Mouse (Mus musculus) ovary, adult 18-20 months (tissue): ENCODE data around the gene Ppm1n.
A peak's percentile ranks its signal among the peaks of the same experiment; 100 is the strongest.

Source experiments
- DNase-seq: peaks from one replicate; pipeline ENCODE4 v3.0.0; 2022; ENCODE audit warnings: low spot score, mixed read lengths

Gene Ppm1n

DNA sequence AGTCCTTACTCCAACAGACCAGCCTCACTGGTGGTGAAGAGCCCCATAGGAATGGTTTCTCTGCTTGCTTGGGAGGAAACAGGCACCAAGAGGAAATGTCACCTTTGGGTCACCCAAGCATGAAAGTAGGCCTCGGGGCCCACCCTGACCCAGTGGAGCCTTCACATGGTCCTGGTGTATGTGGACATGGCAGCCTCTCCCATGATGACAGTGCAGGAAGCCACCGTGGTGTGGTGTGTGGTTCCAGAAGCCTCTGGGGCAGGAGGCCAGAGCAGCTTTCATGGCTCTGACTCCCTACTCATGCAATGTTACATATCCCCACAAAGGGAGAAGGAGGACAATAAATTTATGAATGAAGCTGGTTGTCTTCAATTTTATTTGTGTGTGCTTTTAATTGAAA lies 32.4 kb downstream of the Ppm1n start:
- DNase-seq: no peak

DNA sequence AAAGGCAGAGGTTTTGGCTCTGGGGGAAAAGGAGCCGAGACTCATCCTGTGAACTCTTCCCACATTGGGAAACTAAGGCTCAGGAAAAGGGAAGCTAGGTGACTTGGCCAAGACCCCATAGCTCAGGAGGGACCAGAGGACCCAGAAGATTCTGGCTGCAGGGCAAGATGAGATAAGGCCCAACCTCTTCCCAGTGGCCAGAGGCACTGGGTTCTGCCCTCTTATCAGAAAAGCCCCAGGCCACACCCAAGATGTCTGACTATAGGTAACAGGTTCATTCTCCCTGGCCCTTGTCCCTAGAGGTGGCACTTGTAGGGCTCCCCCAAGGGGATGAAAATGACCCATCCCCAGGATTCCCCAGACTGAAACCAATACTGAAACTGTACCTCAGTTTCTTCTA lies 33.0 kb downstream of the Ppm1n start:
- no peak for DNase-seq

DNA sequence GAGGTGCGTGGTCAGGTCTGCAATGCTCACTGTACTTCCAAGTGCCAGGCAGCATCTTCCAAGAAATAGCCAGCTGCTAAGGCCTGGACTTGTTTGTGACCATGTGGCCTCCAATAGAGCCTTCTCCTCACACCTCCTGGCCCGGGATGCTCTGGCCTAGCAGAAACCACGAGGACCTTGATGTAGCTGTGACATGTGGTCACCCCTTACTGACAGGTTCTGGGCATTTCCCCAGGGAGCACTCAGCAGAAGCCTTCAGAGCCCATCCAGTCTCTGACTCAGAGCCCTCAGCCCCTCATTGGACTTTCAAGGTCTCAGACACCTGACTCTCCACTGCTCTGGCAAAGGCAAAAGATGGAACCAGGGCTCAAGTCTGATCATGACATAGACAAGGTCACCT lies 34.8 kb downstream of the Ppm1n start:
- DNase-seq: no peak

DNA sequence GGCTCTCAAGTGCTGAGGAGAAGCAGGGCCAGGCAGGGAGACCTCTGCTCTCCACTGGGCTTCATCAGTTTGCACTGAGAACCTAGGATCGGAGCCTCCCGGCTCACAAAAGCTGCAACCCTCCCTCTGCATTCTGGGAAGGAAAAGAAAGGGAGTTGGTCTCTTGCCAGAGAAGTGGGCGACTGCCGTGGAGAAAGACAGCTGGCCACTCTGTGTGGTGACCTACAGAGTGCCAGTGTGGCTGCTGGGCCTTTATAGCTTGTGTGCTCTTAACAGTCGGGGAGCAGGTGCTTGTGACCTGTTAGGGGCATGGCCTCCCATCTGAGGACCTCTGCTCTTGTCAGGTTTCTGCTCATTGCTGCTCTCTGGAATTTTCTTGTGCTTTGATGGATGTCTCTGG lies 36.0 kb downstream of the Ppm1n start:
- no peak for DNase-seq

DNA sequence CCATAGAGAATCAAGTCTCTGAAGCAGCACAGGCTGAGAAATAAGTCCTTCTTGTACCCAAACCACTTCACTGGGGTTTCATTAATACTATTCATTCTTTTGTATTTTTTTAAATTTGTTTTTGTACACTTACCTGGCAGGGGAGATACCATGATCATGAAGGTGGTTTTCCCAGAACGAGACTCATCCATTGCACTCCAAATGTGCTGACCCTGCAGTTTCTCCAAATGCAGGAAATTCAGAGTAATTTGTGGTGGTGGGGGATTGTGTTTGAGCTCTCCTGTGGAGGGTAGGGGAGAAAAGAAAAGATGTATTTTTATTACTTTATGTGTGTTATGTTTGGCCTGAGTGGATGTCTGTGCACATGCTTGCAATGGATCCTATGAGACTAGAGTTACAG lies 37.9 kb downstream of the Ppm1n start:
- no peak for DNase-seq

DNA sequence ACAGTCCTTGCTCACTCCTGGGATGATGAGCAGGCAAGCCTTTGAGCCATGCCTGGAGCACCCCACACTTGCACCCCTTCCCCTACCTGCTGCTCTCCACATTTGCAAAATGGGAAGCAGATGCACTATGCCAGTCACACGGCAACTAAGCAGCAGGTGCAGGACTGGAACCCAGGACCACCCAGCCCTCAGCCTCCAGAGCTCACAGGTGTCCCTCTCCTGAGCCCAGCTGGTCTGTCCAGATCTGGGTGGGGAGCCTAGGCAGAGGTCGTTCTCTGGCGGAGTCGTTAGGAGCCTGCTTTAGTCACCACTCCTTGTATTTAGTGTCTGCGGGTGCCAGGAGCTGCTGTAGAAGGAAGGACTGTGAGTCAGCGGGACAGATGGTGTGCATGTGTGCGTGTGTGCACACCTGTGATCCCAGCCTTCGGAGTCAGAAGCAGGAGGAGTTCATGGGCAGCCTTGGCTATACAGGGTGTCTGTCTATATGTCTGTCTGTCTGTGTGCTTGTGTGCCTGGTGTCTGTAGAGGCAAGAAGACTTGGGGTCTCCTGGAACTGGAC lies 38.9 kb downstream of the Ppm1n start:
- DNase-seq: no peak

DNA sequence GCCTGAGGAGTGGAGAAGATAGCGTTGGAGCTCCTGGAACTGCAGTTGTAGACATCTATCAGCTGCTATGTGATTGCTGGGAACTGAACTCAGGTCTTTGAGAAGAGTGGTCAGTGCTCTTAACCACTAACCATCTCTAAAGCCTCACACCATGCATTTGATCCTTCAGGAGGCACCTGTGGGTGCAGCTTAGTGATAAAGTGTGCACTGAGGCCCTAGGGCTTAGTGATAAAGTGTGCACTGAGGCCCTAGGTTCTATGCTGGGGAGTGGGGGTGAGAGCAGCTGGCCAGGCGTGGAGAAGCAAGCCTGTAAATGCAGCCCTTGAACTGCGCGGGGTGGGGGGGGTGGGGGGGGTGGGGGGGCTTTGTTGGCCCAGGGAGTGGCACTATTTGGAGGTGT lies 39.9 kb downstream of the Ppm1n start:
- DNase-seq: no peak

DNA sequence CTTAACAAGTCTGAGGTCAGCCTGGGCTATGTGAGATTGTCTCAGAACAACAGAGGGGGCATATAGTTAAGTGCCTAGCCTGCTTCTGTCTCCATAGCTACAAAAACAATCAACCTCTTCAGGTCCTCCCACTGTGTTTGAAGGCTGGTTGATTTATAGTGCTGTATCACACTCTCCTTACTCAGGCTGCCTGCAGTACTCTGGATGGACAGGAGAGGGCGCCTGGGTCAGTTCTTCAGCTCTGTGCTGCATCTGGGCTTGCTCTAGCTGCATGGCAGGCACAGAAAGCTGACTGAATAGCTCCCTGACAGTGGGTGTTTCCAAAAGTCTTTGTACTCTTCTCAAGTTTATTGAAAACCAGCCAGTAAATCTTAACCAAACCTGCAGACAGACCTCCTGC lies 40.4 kb downstream of the Ppm1n start:
- peak; percentile 62 for DNase-seq

DNA sequence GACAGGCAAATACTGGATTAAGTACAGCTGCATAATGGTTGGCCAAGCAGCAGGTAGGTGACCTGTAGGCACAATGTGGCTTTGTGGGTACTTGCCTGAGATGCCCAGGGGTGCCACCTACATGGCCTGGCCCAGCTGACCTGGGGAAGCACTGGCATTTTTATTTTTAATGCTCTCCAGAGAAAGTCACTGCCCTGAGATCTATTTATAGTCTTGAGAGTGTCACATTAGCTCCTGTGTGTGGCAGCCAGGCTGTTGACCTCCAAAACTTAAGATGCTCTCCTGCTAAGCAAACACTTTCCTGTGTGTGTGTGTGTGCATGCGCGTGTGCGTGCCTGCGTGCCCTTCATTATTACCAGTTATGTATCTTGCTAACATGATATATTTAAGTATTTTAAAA lies 41.5 kb downstream of the Ppm1n start:
- DNase-seq: no peak

GRCm38 (mm10) chr7:19236411-19236810 lies 43.5 kb downstream of the Ppm1n start:
- no peak for DNase-seq

GRCm38 (mm10) chr7:19235092-19235671 lies 44.7 kb downstream of the Ppm1n start:
- no peak for DNase-seq

DNA sequence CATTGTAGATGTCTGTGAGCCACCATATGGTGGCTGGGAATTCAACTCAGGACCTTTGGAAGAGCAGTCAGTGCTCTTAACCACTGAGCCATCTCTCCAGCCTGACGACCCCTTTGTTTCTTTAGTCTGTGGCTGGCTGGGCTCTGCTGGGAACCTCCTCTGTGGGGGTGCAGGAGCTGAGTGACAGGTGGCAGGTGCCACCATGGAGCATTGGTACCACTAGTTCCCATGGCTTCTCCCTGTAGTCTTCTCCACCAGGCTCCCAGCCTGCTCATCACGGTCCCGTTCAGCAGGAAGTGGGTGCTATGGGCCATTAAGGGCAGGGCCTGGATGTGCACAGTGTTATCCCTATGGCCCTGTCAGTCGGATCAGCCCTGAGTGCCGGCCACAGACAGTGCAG lies 45.2 kb downstream of the Ppm1n start:
- no peak for DNase-seq

DNA sequence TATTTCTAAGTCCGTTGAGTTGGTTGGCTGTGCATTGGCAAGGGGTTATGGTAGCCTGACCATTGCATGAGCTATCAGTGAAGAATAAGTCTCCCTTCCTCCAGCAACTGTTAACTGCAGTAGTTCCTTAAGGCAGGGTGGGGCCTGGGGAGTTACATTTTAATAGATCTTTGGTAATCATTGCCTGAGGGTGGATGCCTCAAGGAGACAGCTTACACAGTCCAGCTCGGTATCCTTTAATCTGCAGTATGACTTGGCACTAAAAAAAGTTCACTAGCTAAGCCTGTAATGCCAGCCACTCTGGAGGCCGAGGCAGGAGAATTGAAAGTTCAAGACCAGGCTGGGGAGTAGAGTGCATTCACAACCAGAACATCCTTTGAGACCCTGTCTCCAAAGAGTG lies 48.0 kb downstream of the Ppm1n start:
- no peak for DNase-seq

DNA sequence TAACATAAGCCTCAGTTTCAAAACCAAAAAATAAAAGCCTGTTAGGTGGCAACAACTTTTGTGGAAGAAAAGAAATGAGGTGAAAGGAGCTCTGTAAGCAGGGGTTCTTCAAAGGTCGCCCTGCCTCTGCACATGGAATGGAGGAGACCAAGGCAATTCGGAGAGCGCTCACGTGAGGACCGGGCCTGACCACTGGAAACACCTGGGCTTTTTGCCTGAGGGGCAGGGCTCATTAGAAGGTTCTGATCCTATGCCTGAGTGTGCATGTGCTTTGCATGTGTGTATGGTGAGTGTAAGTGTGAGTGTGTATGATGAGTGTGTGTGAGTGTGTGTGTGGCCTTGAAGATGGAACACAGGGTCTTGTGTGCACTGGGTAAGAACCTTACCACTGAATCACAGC lies 49.0 kb downstream of the Ppm1n start:
- DNase-seq: no peak

DNA sequence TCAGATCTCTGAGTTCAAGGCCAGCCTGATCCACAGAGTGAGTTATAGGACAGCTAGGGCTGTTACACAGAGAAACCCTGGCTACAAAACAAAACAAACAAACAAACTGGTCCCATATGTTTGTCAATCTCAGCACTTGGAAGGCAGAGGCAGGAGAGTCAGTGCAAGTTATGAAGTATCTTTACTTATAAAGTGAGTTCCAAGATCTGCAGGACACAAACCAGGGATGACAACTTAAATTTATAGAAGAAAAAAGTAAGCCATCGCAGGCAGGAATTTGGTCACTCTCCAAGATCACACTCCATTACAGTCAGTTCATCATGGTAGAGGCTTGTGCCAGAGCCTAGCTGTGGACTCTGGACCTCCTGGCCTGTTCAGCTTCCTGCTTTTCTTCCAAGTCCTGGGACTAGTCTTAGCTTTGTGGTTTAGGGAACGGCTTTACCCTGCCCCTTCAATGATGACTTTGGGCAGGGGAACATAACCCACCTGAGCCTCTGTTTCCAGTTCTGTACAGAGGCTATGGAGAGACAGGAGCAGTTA lies 49.8 kb downstream of the Ppm1n start:
- no peak for DNase-seq

GRCm38 (mm10) chr7:19229404-19229803 lies 50.5 kb downstream of the Ppm1n start:
- DNase-seq: no peak

DNA sequence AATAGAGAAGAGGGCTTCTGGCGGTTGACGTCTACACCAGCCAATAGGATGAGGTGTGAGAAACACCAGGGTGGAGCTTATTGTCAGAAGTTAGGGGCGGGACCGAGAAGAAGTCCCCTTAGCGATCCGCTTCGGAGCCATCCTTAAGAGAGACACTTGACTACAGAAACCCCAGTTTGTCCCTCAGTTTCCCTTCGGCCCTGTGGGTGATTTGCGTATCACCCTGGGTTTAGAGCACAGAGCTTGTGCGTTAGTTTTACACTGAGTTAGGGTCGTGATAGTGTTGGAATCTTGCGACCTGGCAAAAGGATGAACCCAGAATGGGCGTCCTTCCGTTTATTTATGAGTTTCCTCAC lies 51.1 kb downstream of the Ppm1n start:
- DNase-seq: no peak

- peak; percentile 99 for DNase-seq
Observed at GRCm38 (mm10) chr7:19227883-19228792, 51.7 kb downstream of the Ppm1n start, which contains the start of gene Opa3. TSS of gene Opa3 (plus strand) at chr7:19228334.

DNA sequence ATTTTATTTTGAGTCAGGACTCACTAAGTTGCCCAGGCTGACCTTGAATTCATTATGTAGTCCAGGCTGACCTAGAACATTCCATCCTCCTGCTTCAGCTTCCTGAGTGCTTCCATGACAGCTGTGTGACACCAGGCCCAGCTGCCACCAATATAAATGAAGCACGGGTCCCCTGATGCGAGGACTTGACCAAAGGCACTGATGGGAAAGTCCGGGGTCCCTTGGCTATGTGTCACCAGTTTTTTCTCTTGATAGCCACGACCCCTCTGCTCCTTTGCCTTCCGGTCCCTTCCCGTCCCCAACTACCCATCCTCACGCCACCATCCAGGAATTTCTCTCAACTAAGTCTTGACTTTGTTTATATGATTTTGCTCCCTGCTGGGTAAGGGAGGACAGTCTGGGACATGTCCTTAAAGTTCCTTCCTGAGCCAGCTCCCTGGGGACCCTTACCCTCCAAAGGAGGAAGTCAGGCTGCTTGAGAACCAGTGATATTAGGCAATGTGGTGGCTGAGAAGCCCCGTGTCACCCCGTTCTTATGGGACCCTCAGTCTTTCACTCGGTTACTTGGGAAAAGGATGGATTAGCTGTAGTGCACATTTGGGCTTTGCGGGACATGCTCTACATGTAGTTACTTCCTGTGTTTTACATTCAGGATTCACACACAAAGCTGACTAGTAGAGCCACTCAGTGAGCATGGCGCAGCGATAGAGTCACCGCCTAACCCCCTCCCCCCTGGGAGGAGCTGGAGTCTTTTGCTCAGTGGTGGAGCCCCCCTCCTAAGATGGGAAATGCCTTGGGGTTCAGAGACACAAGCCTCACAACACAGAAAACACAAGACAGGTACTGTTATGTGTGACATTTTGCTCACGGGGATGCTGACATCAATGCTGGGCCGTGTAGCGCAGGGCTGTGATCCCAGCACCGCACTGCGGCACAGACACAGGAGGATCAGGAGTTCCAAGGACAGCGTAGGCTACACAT lies 52.8 kb downstream of the Ppm1n start:
- no peak for DNase-seq
